Mouse (Mus musculus): ENCODE results near the gene Cisd3.

GRCm38 (mm10) chr11:97664339-97664665 is 21.3 kb upstream of the Cisd3 start:
- TF ChIP-seq TCF3 (IDR thresholded peaks at IDR 0.05; ENCODE audit: insufficient read length, low read depth), result no peak
- TF ChIP-seq USF1 (IDR thresholded peaks at IDR 0.05; ENCODE audit: low read depth), result no peak
- no peak for TF ChIP-seq POLR2A (IDR thresholded peaks at IDR 0.05; ENCODE audit: insufficient read length, low read depth)
- no peak for TF ChIP-seq CEBPB (IDR thresholded peaks at IDR 0.05; ENCODE audit: insufficient read depth, poor library complexity, severe bottlenecking)
- no peak for TF ChIP-seq TCF12 (IDR thresholded peaks at IDR 0.05; ENCODE audit: insufficient read depth, poor library complexity, severe bottlenecking)
